Mouse (Mus musculus): ENCODE data around the gene Klf7. TPM values are rescaled to one million over a fixed set of nuclear protein-coding genes. Genes with fewer than 3 reads are reported as not detected.
"Not testable (repeated sequence)": the region's sequence is repeated elsewhere in the genome, so short reads cannot be mapped to it uniquely, and the experiment has no call there.

Gene Klf7
- polyA plus RNA-seq, 1 experiment from 2014 or later: 126 TPM

GRCm38 (mm10) chr1:64119358-64119794, 2.7 kb downstream of the Klf7 start:
- Histone ChIP-seq H3K36me3 (no peaks in the 10 kb centered on the region), H3K9ac (replicated peaks) (peak overlapping the region; percentile 78), H3K9me3 (no peaks in the 10 kb centered on the region), H3K4me2 (replicated peaks) (peak overlapping the region; percentile 63), H3K4me3 (peak overlapping the region; percentile 69), H3K4me1 (peaks cover 54% of the 10 kb centered on the region), H3K27me3 (no peaks in the 10 kb centered on the region), H3K27ac (replicated peaks) (peak overlapping the region; percentile 100)
- 2% methylated on average over 7 of the region's 7 CpGs for WGBS
- ATAC-seq (replicated peaks): peak; percentile 3; the same call in 1 of the 2 replicates

GRCm38 (mm10) chr1:64118285-64119170, 3.6 kb downstream of the Klf7 start:
- Histone ChIP-seq H3K27ac (replicated peaks) (peak overlapping the region; percentile 100), H3K4me3 (peak overlapping the region; percentile 69), H3K9ac (replicated peaks) (peak overlapping the region; percentile 78), H3K9me3 (no peaks in the 10 kb centered on the region), H3K27me3 (no peaks in the 10 kb centered on the region), H3K4me2 (replicated peaks) (peak overlapping the region; percentile 63), H3K36me3 (no peaks in the 10 kb centered on the region), H3K4me1 (peaks cover 56% of the 10 kb centered on the region)
- WGBS: 28% methylated on average over 6 of the region's 6 CpGs
- ATAC-seq (replicated peaks): no peak

GRCm38 (mm10) chr1:64117478-64118284, 4.4 kb downstream of the Klf7 start:
- peak overlapping the region; percentile 100 for H3K27ac ChIP-seq (replicated peaks)
- no peaks in the 10 kb centered on the region for H3K36me3 ChIP-seq
- ATAC-seq (replicated peaks): no peak
- no peaks in the 10 kb centered on the region for H3K9me3 ChIP-seq
- no peaks in the 10 kb centered on the region for H3K27me3 ChIP-seq
- H3K4me1 ChIP-seq: peaks cover 52% of the 10 kb centered on the region
- WGBS: 71% methylated on average over 11 of the region's 11 CpGs
- peak overlapping the region; percentile 63 for H3K4me2 ChIP-seq (replicated peaks)
- H3K4me3 ChIP-seq: peak overlapping the region; percentile 69
- H3K9ac ChIP-seq (replicated peaks): peak overlapping the region; percentile 78

- peaks cover 51% of the 10 kb centered on the region for H3K4me1 ChIP-seq
- no peaks in the 10 kb centered on the region for H3K36me3 ChIP-seq
- WGBS: 23% methylated on average over 6 of the region's 6 CpGs
- no peaks in the 10 kb centered on the region for H3K9me3 ChIP-seq
- H3K27ac ChIP-seq (replicated peaks): peak overlapping the region; percentile 100
- peak overlapping the region; percentile 55 for H3K9ac ChIP-seq (replicated peaks)
- H3K4me2 ChIP-seq (replicated peaks): peak overlapping the region; percentile 63
- H3K27me3 ChIP-seq: no peaks in the 10 kb centered on the region
- peak overlapping the region; percentile 69 for H3K4me3 ChIP-seq
- no peak for ATAC-seq (replicated peaks)
These were observed 5.2 kb downstream of the Klf7 start for GRCm38 (mm10) chr1:64116746-64117455.

GRCm38 (mm10) chr1:64114579-64114978, 7.5 kb downstream of the Klf7 start:
- Histone ChIP-seq H3K9ac (replicated peaks) (no peak overlapping the region), H3K36me3 (no peaks in the 10 kb centered on the region), H3K4me2 (replicated peaks) (no peak overlapping the region), H3K9me3 (no peaks in the 10 kb centered on the region), H3K27ac (replicated peaks) (no peak overlapping the region), H3K4me1 (peaks cover 58% of the 10 kb centered on the region), H3K4me3 (no peak overlapping the region), H3K27me3 (no peaks in the 10 kb centered on the region)
- 94% methylated on average over 3 of the region's 3 CpGs for WGBS
- ATAC-seq (replicated peaks): no peak

GRCm38 (mm10) chr1:64108653-64109052, 13.4 kb downstream of the Klf7 start:
- H3K9ac ChIP-seq (replicated peaks); H3K9me3 ChIP-seq; H3K4me3 ChIP-seq; H3K36me3 ChIP-seq; H3K27ac ChIP-seq (replicated peaks); H3K27me3 ChIP-seq; ATAC-seq (replicated peaks); H3K4me2 ChIP-seq (replicated peaks): not testable (repeated sequence)
- H3K4me1 ChIP-seq: peaks cover 35% of the 10 kb centered on the region
- 88% methylated on average over 3 of the region's 3 CpGs for whole genome bisulfite sequencing

- no peak overlapping the region for H3K4me3 ChIP-seq
- no peak overlapping the region for H3K4me2 ChIP-seq (replicated peaks)
- no peaks in the 10 kb centered on the region for H3K36me3 ChIP-seq
- WGBS: 73% methylated on average over 7 of the region's 7 CpGs
- ATAC-seq (replicated peaks): no peak
- H3K27ac ChIP-seq (replicated peaks): no peak overlapping the region
- H3K9me3 ChIP-seq: no peaks in the 10 kb centered on the region
- H3K9ac ChIP-seq (replicated peaks): no peak overlapping the region
- peaks cover 35% of the 10 kb centered on the region for H3K4me1 ChIP-seq
- H3K27me3 ChIP-seq: no peaks in the 10 kb centered on the region
These were observed 14.6 kb downstream of the Klf7 start for GRCm38 (mm10) chr1:64107526-64107925.

GRCm38 (mm10) chr1:64106127-64106526, 16.0 kb downstream of the Klf7 start:
- Histone ChIP-seq H3K9ac (replicated peaks) (no peak overlapping the region), H3K4me2 (replicated peaks) (no peak overlapping the region), H3K27me3 (no peaks in the 10 kb centered on the region), H3K9me3 (no peaks in the 10 kb centered on the region), H3K36me3 (no peaks in the 10 kb centered on the region), H3K4me1 (peaks cover 30% of the 10 kb centered on the region), H3K27ac (replicated peaks) (no peak overlapping the region), H3K4me3 (no peak overlapping the region)
- ATAC-seq (replicated peaks): 0 out of 2 replicates have a peak, but pooled peaks have one; percentile 47
- 19% methylated on average over 5 of the region's 5 CpGs for WGBS

GRCm38 (mm10) chr1:64105181-64105646, 16.9 kb downstream of the Klf7 start:
- H3K36me3 ChIP-seq: no peaks in the 10 kb centered on the region
- H3K27ac ChIP-seq (replicated peaks): no peak overlapping the region
- H3K4me1 ChIP-seq: peaks cover 33% of the 10 kb centered on the region
- H3K27me3 ChIP-seq: no peaks in the 10 kb centered on the region
- H3K9me3 ChIP-seq: no peaks in the 10 kb centered on the region
- 90% methylated on average over 7 of the region's 7 CpGs for WGBS
- H3K4me3 ChIP-seq: no peak overlapping the region
- H3K4me2 ChIP-seq (replicated peaks): no peak overlapping the region
- no peak overlapping the region for H3K9ac ChIP-seq (replicated peaks)
- no peak for ATAC-seq (replicated peaks)

GRCm38 (mm10) chr1:64104665-64105064, 17.4 kb downstream of the Klf7 start:
- WGBS: 94% methylated on average over 3 of the region's 3 CpGs
- no peaks in the 10 kb centered on the region for H3K9me3 ChIP-seq
- H3K27me3 ChIP-seq: no peaks in the 10 kb centered on the region
- H3K4me2 ChIP-seq (replicated peaks): no peak overlapping the region
- no peaks in the 10 kb centered on the region for H3K36me3 ChIP-seq
- ATAC-seq (replicated peaks): no peak
- H3K4me3 ChIP-seq: no peak overlapping the region
- no peak overlapping the region for H3K27ac ChIP-seq (replicated peaks)
- H3K4me1 ChIP-seq: peaks cover 33% of the 10 kb centered on the region
- no peak overlapping the region for H3K9ac ChIP-seq (replicated peaks)

- Histone ChIP-seq H3K4me2 (replicated peaks) (no peak overlapping the region), H3K9me3 (no peaks in the 10 kb centered on the region), H3K4me1 (peaks cover 39% of the 10 kb centered on the region), H3K27ac (replicated peaks) (no peak overlapping the region), H3K9ac (replicated peaks) (no peak overlapping the region), H3K4me3 (no peak overlapping the region), H3K36me3 (no peaks in the 10 kb centered on the region), H3K27me3 (no peaks in the 10 kb centered on the region)
- WGBS: 60% methylated on average over 3 of the region's 3 CpGs
- no peak for ATAC-seq (replicated peaks)
These were observed 20.8 kb downstream of the Klf7 start for GRCm38 (mm10) chr1:64101331-64101730.
